Mouse (Mus musculus) intestine, postnatal 0 days (tissue): ENCODE data around the gene Fgfr2. TPM values are rescaled to one million over a fixed set of nuclear protein-coding genes. Genes with fewer than 3 reads are reported as not detected.
A peak's percentile ranks its signal among the peaks of the same experiment; 100 is the strongest.

Experiments
- ATAC-seq: fragments of 200-750 bp; cut with Nextera tagmentation; 2 replicates; pipeline ENCODE4 v1.8.0; 2017; ENCODE audit warnings: mild to moderate bottlenecking, moderate TSS enrichment, moderate library complexity
- H3K27ac ChIP-seq: fragments of 300-500 bp; sonication (generic); 2 replicates; pipeline ENCODE4 v1.5.1; 2014; ENCODE audit warnings: mild to moderate bottlenecking, low read depth, low read length, moderate library complexity
- H3K27me3 ChIP-seq: fragments of 300-500 bp; sonication (generic); replicated peaks from 2 replicates; pipeline ENCODE4 v1.6.1; 2014; ENCODE audit warnings: low read length, mixed read lengths; ENCODE audit not compliant: control insufficient read depth, insufficient read depth
- H3K36me3 ChIP-seq: fragments of 300-500 bp; sonication (generic); 2 replicates; pipeline ENCODE4 v1.6.1; 2014; ENCODE audit warnings: mild to moderate bottlenecking, moderate library complexity; ENCODE audit not compliant: control insufficient read depth, insufficient read depth
- H3K4me1 ChIP-seq: fragments of 300-500 bp; sonication (generic); replicated peaks from 2 replicates; pipeline ENCODE4 v1.6.1; 2014; ENCODE audit warnings: antibody characterized with exemption, low read length, mixed read lengths; ENCODE audit not compliant: control insufficient read depth, insufficient read depth
- H3K4me2 ChIP-seq: fragments of 300-500 bp; sonication (generic); replicated peaks from 2 replicates; pipeline ENCODE4 v1.6.1; 2014; ENCODE audit warnings: low read depth, mild to moderate bottlenecking, moderate library complexity
- H3K4me3 ChIP-seq: fragments of 300-500 bp; sonication (generic); 2 replicates; pipeline ENCODE4 v1.5.1; 2014; ENCODE audit warnings: low read depth, low read length
- H3K9ac ChIP-seq: fragments of 300-500 bp; sonication (generic); 2 replicates; pipeline ENCODE4 v1.6.1; 2014; ENCODE audit warnings: mild to moderate bottlenecking, low read depth, low read length
- H3K9me3 ChIP-seq: fragments of 300-500 bp; sonication (generic); 2 replicates; pipeline ENCODE4 v1.6.1; 2016; ENCODE audit warnings: mixed run types; ENCODE audit not compliant: control insufficient read depth
- CTCF ChIP-seq: sonication (generic); IDR thresholded peaks from 2 replicates; pipeline ENCODE4 v1.5.1; 2016; ENCODE audit warnings: low read depth, mild to moderate bottlenecking, control low read depth, antibody characterized with exemption, moderate library complexity
- WGBS: fragments of 180-500 bp; shearing (Covaris S2); extraction: QIAGEN DNeasy Blood & Tissue Kit; methylation state at CpG from one replicate; pipeline ENCODE4 v1.1.7; 2014; 5-methylcytosine and 5-hydroxymethylcytosine counted together
- polyA plus RNA-seq: library from polyadenylated mRNA; unstranded; fragments of >200 nt; fragmentation: Nextera tagmentation; extraction: Ambion mirVana; gene quantifications from 2 replicates; pipeline ENCODE4 v1.2.1, GENCODE M21; 2015

Gene Fgfr2
- polyA plus RNA-seq, 1 experiment from 2014 or later, result 29.5 TPM

DNA sequence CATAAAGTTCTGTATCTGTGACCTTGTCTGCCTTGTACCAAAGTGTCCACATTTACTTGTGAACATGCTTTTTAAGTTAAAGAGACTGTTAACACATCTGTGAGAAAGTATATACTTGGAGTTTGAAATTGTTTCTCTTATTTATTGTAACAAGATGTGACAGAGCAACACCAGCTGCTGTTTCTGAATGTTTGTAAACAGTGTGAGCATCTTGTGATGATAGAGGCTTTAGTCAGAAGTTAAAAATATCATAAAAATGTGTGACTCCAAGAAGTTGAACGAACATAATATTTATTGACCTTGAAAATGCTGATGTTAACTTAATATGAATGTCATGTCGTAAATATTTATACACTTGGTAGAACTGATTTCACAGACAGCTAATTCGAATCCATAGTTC, 172.5 kb downstream of the Fgfr2 start:
- TF ChIP-seq CTCF, result no peak
- Histone ChIP-seq H3K4me2 (no peak overlapping the region), H3K9ac (no peak overlapping the region), H3K27ac (no peak overlapping the region), H3K9me3 (no peaks in the 10 kb centered on the region), H3K4me3 (no peak overlapping the region), H3K27me3 (no peaks in the 10 kb centered on the region), H3K36me3 (no peaks in the 10 kb centered on the region), H3K4me1 (no peaks in the 10 kb centered on the region)
- WGBS, result 62% methylated on average over 3 of the region's 3 CpGs
- ATAC-seq, result no peak

GRCm38 (mm10) chr7:132949968-132950367, 173.2 kb downstream of the Fgfr2 start:
- Histone ChIP-seq H3K4me3 (no peak overlapping the region), H3K4me2 (no peak overlapping the region), H3K36me3 (no peaks in the 10 kb centered on the region), H3K27me3 (no peaks in the 10 kb centered on the region), H3K9me3 (no peaks in the 10 kb centered on the region), H3K27ac (no peak overlapping the region), H3K9ac (no peak overlapping the region), H3K4me1 (no peaks in the 10 kb centered on the region)
- no peak for TF ChIP-seq CTCF
- 83% methylated on average over 4 of the region's 4 CpGs for WGBS
- ATAC-seq, result no peak

GRCm38 (mm10) chr7:132940569-132940968, 182.6 kb downstream of the Fgfr2 start:
- no peak overlapping the region for H3K27ac ChIP-seq
- H3K4me1 ChIP-seq, result 0 out of 2 replicates have a peak, but pooled peaks cover 3% of the 10 kb centered on the region
- H3K9me3 ChIP-seq, result no peaks in the 10 kb centered on the region
- H3K27me3 ChIP-seq, result no peaks in the 10 kb centered on the region
- TF ChIP-seq CTCF, result no peak
- H3K9ac ChIP-seq, result no peak overlapping the region
- no peak overlapping the region for H3K4me2 ChIP-seq
- no peaks in the 10 kb centered on the region for H3K36me3 ChIP-seq
- H3K4me3 ChIP-seq, result no peak overlapping the region
- no peak for ATAC-seq
- 47% methylated on average over 2 of the region's 2 CpGs for WGBS

- Histone ChIP-seq H3K27me3 (no peaks in the 10 kb centered on the region), H3K9me3 (no peaks in the 10 kb centered on the region), H3K27ac (no peak overlapping the region), H3K9ac (no peak overlapping the region), H3K36me3 (no peaks in the 10 kb centered on the region), H3K4me2 (no peak overlapping the region), H3K4me3 (no peak overlapping the region), H3K4me1 (0 out of 2 replicates have a peak, but pooled peaks cover 3% of the 10 kb centered on the region)
- TF ChIP-seq CTCF, result no peak
- WGBS, result 64% methylated on average over 2 of the region's 2 CpGs
- ATAC-seq, result no peak
These were observed 184.0 kb downstream of the Fgfr2 start for GRCm38 (mm10) chr7:132939118-132939517.

DNA sequence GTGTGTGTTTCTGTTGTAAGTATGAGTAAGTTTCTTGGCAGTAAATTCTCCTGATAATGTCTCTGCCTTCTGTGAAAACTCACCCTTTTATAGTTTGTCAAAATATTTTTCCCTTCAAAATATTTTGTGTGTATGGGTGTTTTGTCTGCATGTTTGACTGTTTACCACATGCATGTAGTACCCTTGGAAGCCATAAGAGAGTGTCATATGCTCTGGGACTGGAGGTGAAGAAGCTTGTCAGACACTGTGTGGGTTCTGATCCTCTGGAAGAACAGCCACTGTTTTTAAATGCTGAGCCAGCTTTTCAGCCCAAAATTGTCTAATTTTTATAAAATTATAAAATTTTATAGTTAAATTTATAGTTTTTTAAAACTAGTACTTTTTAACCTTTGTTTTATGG, 188.4 kb downstream of the Fgfr2 start:
- Histone ChIP-seq H3K27me3 (no peaks in the 10 kb centered on the region), H3K36me3 (no peaks in the 10 kb centered on the region), H3K4me3 (no peak overlapping the region), H3K9me3 (no peaks in the 10 kb centered on the region), H3K9ac (no peak overlapping the region), H3K27ac (no peak overlapping the region), H3K4me2 (no peak overlapping the region), H3K4me1 (0 out of 2 replicates have a peak, but pooled peaks cover 3% of the 10 kb centered on the region)
- TF ChIP-seq CTCF, result peak; percentile 49
- no peak for ATAC-seq

DNA sequence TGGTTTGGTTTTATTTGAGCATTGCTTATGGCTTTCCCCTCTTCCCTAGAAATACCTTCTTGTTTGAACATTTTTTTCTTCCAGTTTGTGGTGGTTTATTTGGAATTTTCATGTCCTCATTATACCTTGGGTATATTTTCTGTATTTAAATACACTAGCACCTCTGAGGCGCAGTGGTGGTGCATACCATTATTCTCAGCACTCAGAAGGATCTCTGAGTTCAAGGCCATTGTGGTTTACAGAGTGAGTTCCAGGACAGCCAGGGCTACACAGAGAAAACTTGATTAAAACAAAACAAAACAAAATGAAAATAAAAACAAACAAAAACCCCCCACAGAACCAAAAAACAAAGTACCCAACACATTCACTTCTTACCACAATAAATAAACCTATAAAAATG, 189.8 kb downstream of the Fgfr2 start:
- no peak overlapping the region for H3K4me2 ChIP-seq
- no peak overlapping the region for H3K4me3 ChIP-seq
- no peaks in the 10 kb centered on the region for H3K9me3 ChIP-seq
- H3K9ac ChIP-seq, result no peak overlapping the region
- no peak for TF ChIP-seq CTCF
- no peak overlapping the region for H3K27ac ChIP-seq
- no peak for ATAC-seq
- H3K36me3 ChIP-seq, result no peaks in the 10 kb centered on the region
- no peaks in the 10 kb centered on the region for H3K27me3 ChIP-seq
- no peaks in the 10 kb centered on the region for H3K4me1 ChIP-seq
- 69% methylated on average over 1 of the region's 1 CpGs for WGBS
